Mouse (Mus musculus) ES-E14 (cell line): ENCODE data around the gene Efcab2. TPM values are rescaled to one million over a fixed set of nuclear protein-coding genes. Genes with fewer than 3 reads are reported as not detected.

Experiments used
- DNase-seq: peaks from one replicate; pipeline ENCODE4 v3.0.0-alpha.2; 2013; ENCODE audit warnings: low read depth, low spot score
- H3K27ac ChIP-seq: 2 replicates; pipeline ENCODE4 v1.5.1; 2012; ENCODE audit warnings: low read depth, mild to moderate bottlenecking, low read length, moderate library complexity, mixed read lengths; ENCODE audit not compliant: poor library complexity, insufficient read depth, severe bottlenecking
- H3K36me3 ChIP-seq: 2 replicates; pipeline ENCODE4 v1.6.1; 2012; ENCODE audit warnings: mild to moderate bottlenecking, low read length, moderate library complexity, mixed read lengths; ENCODE audit not compliant: control insufficient read depth, poor library complexity, insufficient read depth, severe bottlenecking
- H3K4me1 ChIP-seq, 2 experiments: fragments of 150-350 bp in 1 of 2; sonication (generic) in 1 of 2; 2 replicates each; pipeline ENCODE4 v1.6.1; 2012; ENCODE audit warnings: low read length in 2 of 2, mild to moderate bottlenecking in 1 of 2, mixed read lengths in 1 of 2; ENCODE audit not compliant: control insufficient read depth in 2 of 2, insufficient read depth in 2 of 2, poor library complexity in 1 of 2
- H3K4me3 ChIP-seq, 2 experiments: fragments of 150-350 bp in 1 of 2; sonication (generic) in 1 of 2; 2 replicates each; pipeline ENCODE4 v1.5.1; 2012; ENCODE audit warnings: low read length in 2 of 2, low read depth in 1 of 2, mild to moderate bottlenecking in 1 of 2, mixed read lengths in 1 of 2; ENCODE audit not compliant: insufficient read depth in 1 of 2, poor library complexity in 1 of 2, severe bottlenecking in 1 of 2
- H3K9ac ChIP-seq: 2 replicates; pipeline ENCODE4 v1.6.1; 2012; ENCODE audit warnings: low read depth, mild to moderate bottlenecking, low read length, mixed read lengths; ENCODE audit not compliant: poor library complexity, insufficient read depth, severe bottlenecking
- H3K9me3 ChIP-seq: fragments of 150-350 bp; sonication (generic); 2 replicates; pipeline ENCODE4 v1.6.1; 2012; ENCODE audit warnings: low read depth, mild to moderate bottlenecking, low read length; ENCODE audit not compliant: control insufficient read depth, insufficient read depth
- CHD2 ChIP-seq: IDR thresholded peaks from 2 replicates; pipeline ENCODE4 v1.6.1; 2014; ENCODE audit warnings: mild to moderate bottlenecking, low read depth, low read length, inconsistent platforms
- HCFC1 ChIP-seq: IDR thresholded peaks from 2 replicates; pipeline ENCODE4 v1.6.1; 2012; ENCODE audit warnings: low read length, inconsistent platforms, borderline replicate concordance; ENCODE audit not compliant: insufficient read depth
- MAFK ChIP-seq: IDR thresholded peaks from 2 replicates; pipeline ENCODE4 v1.6.1; 2014; ENCODE audit warnings: mild to moderate bottlenecking, low read depth, low read length, inconsistent platforms; ENCODE audit not compliant: insufficient read depth
- ZC3H11A ChIP-seq: IDR thresholded peaks from 2 replicates; pipeline ENCODE4 v1.6.1; 2012; ENCODE audit warnings: low read depth, mild to moderate bottlenecking, inconsistent platforms, low read length, borderline replicate concordance
- ZNF384 ChIP-seq: IDR thresholded peaks from 2 replicates; pipeline ENCODE4 v1.6.1; 2012; ENCODE audit warnings: low read depth, low read length, inconsistent platforms
- in situ Hi-C, 2 experiments: fragments of 600-800 bp; cut with MboI; formaldehyde crosslinking; loops; one replicate each; pipeline ENCODE4 v1.15.1; 2025; ENCODE audit warnings: low sequenced_read_pairs in 2 of 2, inconsistent platforms in 1 of 2; ENCODE audit not compliant: unreplicated experiment in 2 of 2
- total RNA-seq: library from RNA; depleted of rRNA; stranded (reverse); fragments of 300-350 nt; gene quantifications from 2 replicates; pipeline ENCODE4 v1.2.3, GENCODE M21; 2012

The Efcab2 gene
- total RNA-seq, 1 experiment: 1.8 TPM

DNA sequence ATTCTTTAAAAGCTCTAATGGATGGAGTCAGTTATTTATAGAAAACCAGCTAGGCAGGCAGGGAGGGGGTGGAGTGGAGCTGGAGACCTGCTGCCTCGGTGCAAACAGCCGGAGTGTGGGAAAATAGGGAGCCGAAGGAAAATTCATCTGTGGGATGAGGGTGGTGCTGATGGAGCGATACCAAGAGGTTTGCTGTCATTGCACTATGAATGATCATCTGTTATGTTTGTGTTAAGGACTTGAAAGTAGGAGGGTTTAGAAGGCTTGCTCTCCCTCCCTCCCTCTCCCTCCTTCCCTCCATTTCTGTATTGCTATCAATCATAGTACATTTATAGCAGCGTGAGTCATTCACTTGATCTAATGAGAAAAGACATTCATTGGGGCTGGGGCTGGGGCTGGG, 80.9 kb downstream of the Efcab2 start:
- in situ Hi-C loops: no loop called here

DNA sequence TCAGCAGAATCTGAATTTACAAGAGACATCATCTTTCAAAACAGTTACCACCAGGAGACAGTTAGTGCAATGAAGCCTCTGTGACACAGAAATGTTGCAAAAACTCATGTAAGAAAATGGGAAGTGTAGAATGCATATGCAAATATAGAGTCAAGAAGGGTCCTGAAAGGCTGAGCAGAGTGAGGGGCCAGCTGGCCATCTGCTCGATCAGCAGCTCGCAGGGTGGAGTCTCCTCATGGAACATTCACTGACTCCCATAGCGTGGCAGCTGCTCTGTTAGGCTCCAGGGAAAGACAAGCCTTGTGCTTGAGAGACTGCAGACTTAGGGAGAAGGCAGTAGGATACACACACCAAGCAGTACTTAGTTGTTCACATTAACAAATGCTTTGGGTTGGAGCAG, 83.2 kb downstream of the Efcab2 start:
- no peak overlapping the region for H3K27ac ChIP-seq
- in situ Hi-C loops: no loop called here

More for the DNA sequence above, 80.9 kb downstream of the Efcab2 start:
- Histone ChIP-seq H3K4me3 (no peak overlapping the region), H3K4me1 (no peaks in the 10 kb centered on the region), H3K9ac (no peak overlapping the region), H3K27ac (no peak overlapping the region), H3K36me3 (no peaks in the 10 kb centered on the region), H3K9me3 (no peaks in the 10 kb centered on the region)
- TF ChIP-seq ZC3H11A (no peak), CHD2 (no peak), MAFK (no peak), ZNF384 (no peak), HCFC1 (no peak)
- no peak for DNase-seq

GRCm38 (mm10) chr1:178491733-178492132, 85.8 kb downstream of the Efcab2 start:
- TF ChIP-seq CHD2: no peak
- no peak for TF ChIP-seq ZC3H11A
- TF ChIP-seq ZNF384: no peak
- TF ChIP-seq MAFK: no peak
- no peak for TF ChIP-seq HCFC1

More for the DNA sequence above, 83.2 kb downstream of the Efcab2 start:
- DNase-seq: no peak
- H3K4me3 ChIP-seq: no peak overlapping the region
- H3K9ac ChIP-seq: no peak overlapping the region
- no peaks in the 10 kb centered on the region for H3K36me3 ChIP-seq
- no peaks in the 10 kb centered on the region for H3K9me3 ChIP-seq
- TF ChIP-seq MAFK (no peak), ZNF384 (no peak), HCFC1 (no peak), CHD2 (no peak), ZC3H11A (no peak)
- H3K4me1 ChIP-seq: no peaks in the 10 kb centered on the region

DNA sequence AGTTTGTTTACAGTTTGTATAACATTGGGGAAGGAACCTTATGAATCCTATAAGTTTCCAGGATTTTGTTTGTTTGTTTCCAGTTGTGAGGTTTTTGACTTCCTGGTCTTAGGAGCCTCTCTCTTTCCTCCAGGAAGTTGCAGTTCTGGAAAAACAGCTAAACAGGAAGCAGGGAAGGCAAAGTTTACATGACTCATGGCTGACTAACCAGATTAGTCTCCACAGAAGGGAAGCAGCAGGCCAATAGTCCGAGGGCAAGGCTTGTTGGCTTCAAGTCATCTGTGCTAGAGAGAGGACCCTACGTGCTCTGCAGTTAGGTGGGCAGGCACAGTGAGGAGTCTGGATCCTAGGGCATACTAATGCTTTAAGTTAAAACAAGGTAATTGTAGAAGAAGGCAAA, 86.6 kb downstream of the Efcab2 start:
- Histone ChIP-seq H3K27ac (no peak overlapping the region), H3K4me1 (no peaks in the 10 kb centered on the region), H3K9me3 (no peaks in the 10 kb centered on the region), H3K36me3 (no peaks in the 10 kb centered on the region), H3K4me3 (no peak overlapping the region), H3K9ac (no peak overlapping the region)
- DNase-seq: no peak
- TF ChIP-seq ZC3H11A (no peak), MAFK (no peak), CHD2 (no peak), HCFC1 (no peak), ZNF384 (no peak)
- in situ Hi-C loops: no loop called here

More at GRCm38 (mm10) chr1:178491733-178492132, 85.8 kb downstream of the Efcab2 start:
- in situ Hi-C loops: no loop called here
- Histone ChIP-seq H3K36me3 (no peaks in the 10 kb centered on the region), H3K9ac (no peak overlapping the region), H3K4me3 (no peak overlapping the region), H3K9me3 (no peaks in the 10 kb centered on the region), H3K27ac (no peak overlapping the region), H3K4me1 (no peaks in the 10 kb centered on the region)
- DNase-seq: no peak

DNA sequence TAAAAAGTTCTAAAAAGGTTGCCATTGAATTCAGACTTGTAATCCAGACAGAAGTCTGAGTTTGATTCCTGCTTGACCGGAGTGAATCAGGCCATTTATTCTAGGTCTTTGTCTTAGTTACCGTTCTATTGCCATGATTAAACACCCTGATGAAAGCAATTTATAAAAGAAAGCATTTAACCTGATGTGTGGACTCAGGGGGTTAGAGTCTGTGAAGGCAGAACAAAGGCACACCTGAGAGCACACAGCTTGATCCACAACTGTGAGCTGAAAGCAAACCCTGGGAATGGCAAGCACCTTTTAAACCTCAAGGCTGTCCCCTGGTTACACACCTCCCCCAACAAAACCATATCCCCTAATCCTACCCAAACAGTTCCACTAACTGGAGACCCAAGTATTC, 90.3 kb downstream of the Efcab2 start:
- H3K9me3 ChIP-seq: no peaks in the 10 kb centered on the region
- H3K36me3 ChIP-seq: no peaks in the 10 kb centered on the region
- H3K27ac ChIP-seq: no peak overlapping the region
- no peak overlapping the region for H3K9ac ChIP-seq
- in situ Hi-C loops: no loop called here
- TF ChIP-seq MAFK: no peak
- TF ChIP-seq HCFC1: no peak
- TF ChIP-seq ZNF384: no peak
- TF ChIP-seq ZC3H11A: no peak
- TF ChIP-seq CHD2: no peak
- no peaks in the 10 kb centered on the region for H3K4me1 ChIP-seq
- DNase-seq: peak; percentile 20
- no peak overlapping the region for H3K4me3 ChIP-seq
